Mouse (Mus musculus) thymus, adult 2 months (tissue): ENCODE data around the gene Nr2c1.

ENCODE experiments used
- CTCF ChIP-seq: fragments of 200-500 bp; IDR thresholded peaks from 2 replicates; pipeline ENCODE4 v1.5.1; 2012; ENCODE audit warnings: mild to moderate bottlenecking, control low read depth, low read length, moderate library complexity, borderline replicate concordance; ENCODE audit not compliant: control insufficient read depth, poor library complexity, insufficient read depth; ENCODE audit errors: extremely low read depth
- POLR2A ChIP-seq: fragments of 200-500 bp; IDR thresholded peaks from 2 replicates; pipeline ENCODE4 v1.6.1; 2012; ENCODE audit warnings: mild to moderate bottlenecking, low read length, control low read depth, moderate library complexity; ENCODE audit not compliant: control insufficient read depth, poor library complexity, insufficient read depth; ENCODE audit errors: extremely low read depth

DNA sequence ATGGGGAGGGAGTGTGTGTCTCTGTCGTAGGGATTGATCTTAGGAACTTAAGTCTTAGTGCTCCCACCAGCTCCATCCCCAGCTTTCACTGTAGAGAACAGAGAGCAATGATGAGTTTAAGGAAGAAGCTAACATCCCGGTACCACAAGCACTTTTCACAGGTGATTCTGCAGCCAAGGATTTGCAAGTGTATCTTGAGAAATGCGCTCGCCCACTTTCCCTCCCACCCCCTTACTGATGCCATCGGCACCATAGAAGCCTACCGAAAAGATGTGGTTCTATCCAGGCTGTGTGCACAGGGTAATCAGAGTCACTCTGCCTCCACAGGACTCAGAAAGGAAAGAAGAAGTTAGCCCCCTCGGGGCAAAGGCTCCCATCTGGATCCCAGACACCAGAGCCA, 14.1 kb upstream of the Nr2c1 start:
- TF ChIP-seq CTCF (no peak), POLR2A (no peak)
